Mouse (Mus musculus): ENCODE measurements around the gene Vipas39.

DNA sequence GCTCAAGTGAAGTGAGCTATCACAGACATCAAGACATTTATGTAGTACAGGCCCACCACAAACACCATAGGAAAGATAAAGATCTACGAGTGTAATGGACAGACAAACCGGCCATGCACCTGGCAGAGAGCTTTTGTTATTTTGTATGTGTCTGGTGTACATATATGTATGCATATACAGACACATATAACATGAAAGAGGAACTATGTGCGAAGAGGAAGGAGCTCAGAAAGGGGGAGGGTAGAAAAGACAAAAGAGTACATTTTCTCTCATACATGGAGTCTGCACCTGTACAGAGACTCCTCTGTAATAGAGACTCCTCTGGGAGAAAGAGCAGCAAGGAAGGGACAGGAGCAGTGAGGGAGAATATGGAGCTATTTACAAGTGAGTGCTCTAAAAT is 73.0 kb downstream of the Vipas39 start:
- TF ChIP-seq CTCF (IDR thresholded peaks at IDR 0.05) = no peak
- TF ChIP-seq POLR2A (IDR thresholded peaks at IDR 0.05; ENCODE audit: insufficient read depth, low read depth, low read length) = no peak

Measured in heart, adult 2 months (tissue).